Mouse (Mus musculus) C2C12 (cell line): Measurements from ENCODE around the gene Hivep1.

Experiments used
- CEBPB ChIP-seq: IDR thresholded peaks from one replicate; pipeline ENCODE4 v1.6.1; 2011; ENCODE audit warnings: low read depth, mild to moderate bottlenecking, control low read depth, moderate library complexity
- CTCF ChIP-seq: IDR thresholded peaks from one replicate; pipeline ENCODE4 v1.5.1; 2011; ENCODE audit not compliant: control insufficient read depth, insufficient read depth, insufficient read length
- MAX ChIP-seq: IDR thresholded peaks from one replicate; pipeline ENCODE4 v1.6.1; 2011; ENCODE audit warnings: mild to moderate bottlenecking, control low read depth
- MYOD1 ChIP-seq: IDR thresholded peaks from one replicate; pipeline ENCODE4 v1.6.1; 2011; ENCODE audit warnings: low read depth; ENCODE audit not compliant: control insufficient read depth, insufficient read length
- MYOG ChIP-seq: IDR thresholded peaks from one replicate; pipeline ENCODE4 v1.6.1; 2011; ENCODE audit not compliant: control insufficient read depth, insufficient read length; ENCODE audit errors: extremely low read depth
- USF1 ChIP-seq: IDR thresholded peaks from one replicate; pipeline ENCODE4 v1.6.1; 2011; ENCODE audit warnings: low read depth, mild to moderate bottlenecking, control low read depth, moderate library complexity

DNA sequence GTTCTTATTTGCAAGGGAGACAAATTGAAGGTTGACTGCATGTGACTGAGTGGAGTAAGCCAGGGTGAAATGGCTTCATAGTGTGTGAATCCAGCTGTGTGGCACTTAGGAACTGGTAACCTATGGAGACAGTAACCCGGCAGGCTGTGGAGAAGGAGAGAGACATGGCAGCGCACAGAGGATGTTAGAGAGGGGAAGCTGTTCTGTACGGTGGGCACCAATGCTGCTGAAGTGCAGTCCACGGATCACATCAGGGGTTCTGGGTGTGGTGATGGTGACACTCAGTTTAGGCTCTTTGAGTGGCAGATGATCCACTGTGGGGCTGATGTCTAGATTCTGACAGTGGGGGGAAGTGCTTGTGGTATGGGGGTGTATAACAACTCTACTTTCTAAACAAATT, 47.7 kb downstream of the Hivep1 start:
- TF ChIP-seq CTCF: no peak
- TF ChIP-seq CEBPB: no peak
- TF ChIP-seq MYOD1: no peak
- no peak for TF ChIP-seq MAX
- no peak for TF ChIP-seq USF1
- no peak for TF ChIP-seq MYOG
